Mouse (Mus musculus): ENCODE measurements around the gene Ctsr. TPM values are rescaled to one million over a fixed set of nuclear protein-coding genes. Genes with fewer than 3 reads are reported as not detected.

Ctsr gene
- not detected for polyA plus RNA-seq (2015; fragmentation: Illumina TruSeq; extraction: RNeasy Lipid Tissue Mini Kit (QIAGEN cat#74804); ENCODE audit: insufficient read depth, low replicate concordance)

DNA sequence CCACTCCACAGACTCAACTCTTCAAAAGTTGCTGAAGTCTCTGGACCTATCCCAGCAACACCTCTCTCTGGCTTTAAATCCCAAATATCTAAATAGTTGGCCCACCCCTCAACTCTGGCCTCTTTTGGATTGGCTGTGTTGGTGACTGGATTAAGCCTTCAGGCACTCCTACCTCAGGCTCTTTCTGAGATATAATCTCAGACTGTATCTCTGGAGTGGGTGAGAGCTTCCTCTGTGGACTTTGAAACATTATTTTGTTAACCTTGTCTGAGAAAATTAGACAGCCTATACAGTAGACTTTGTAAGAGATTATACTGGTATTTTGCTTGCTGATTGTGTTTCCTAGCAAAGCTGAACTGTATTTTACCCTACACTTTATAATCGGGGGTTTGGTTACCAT is at the start of gene Ctsr:
TSS of gene Ctsr (minus strand) at position 101 of the 400 bp plus-strand sequence.

DNA sequence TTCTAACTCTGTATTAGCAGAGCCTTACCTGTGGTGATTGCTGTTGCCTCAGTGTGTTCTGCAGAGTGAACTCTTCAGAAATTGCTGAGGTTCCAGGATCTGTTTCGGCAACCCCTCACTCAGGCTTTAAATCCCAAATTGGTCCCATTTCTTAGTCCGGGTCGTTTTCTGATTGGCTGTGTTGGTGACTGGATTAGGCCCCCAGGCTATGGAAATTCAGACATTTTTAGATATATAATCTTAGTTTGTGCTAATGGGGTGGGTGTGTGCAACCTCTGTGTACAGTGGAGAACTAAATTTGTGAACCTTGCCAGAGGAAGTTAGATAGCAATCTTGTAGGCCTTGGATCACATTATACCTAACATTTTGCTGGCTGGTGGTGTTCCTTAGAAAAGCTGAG is 39.3 kb upstream of the Ctsr start, which contains the start of gene Cts6:
TSS of gene Cts6 (minus strand) at position 101 of the 400 bp plus-strand sequence.

Other genes with a start within 250 kb of the Ctsr start
- gene Gm49393, start 228.7 kb downstream of the Ctsr start, polyA plus RNA-seq (2015; fragmentation: Illumina TruSeq; extraction: RNeasy Lipid Tissue Mini Kit (QIAGEN cat#74804); ENCODE audit: insufficient read depth, low replicate concordance), result 4.1 TPM
- gene Gm49391, start 227.7 kb downstream of the Ctsr start, polyA plus RNA-seq (2015; fragmentation: Illumina TruSeq; extraction: RNeasy Lipid Tissue Mini Kit (QIAGEN cat#74804); ENCODE audit: insufficient read depth, low replicate concordance), result 23.0 TPM
- gene Ctla2a, start 227.6 kb downstream of the Ctsr start, polyA plus RNA-seq (2015; fragmentation: Illumina TruSeq; extraction: RNeasy Lipid Tissue Mini Kit (QIAGEN cat#74804); ENCODE audit: insufficient read depth, low replicate concordance), result 181 TPM
- gene Tpbpa, start 222.3 kb downstream of the Ctsr start, polyA plus RNA-seq (2015; fragmentation: Illumina TruSeq; extraction: RNeasy Lipid Tissue Mini Kit (QIAGEN cat#74804); ENCODE audit: insufficient read depth, low replicate concordance), result not detected
- not detected for gene Ctsj, start 158.3 kb downstream of the Ctsr start, polyA plus RNA-seq (2015; fragmentation: Illumina TruSeq; extraction: RNeasy Lipid Tissue Mini Kit (QIAGEN cat#74804); ENCODE audit: insufficient read depth, low replicate concordance)
- not detected for gene Ctsq, start 123.6 kb downstream of the Ctsr start, polyA plus RNA-seq (2015; fragmentation: Illumina TruSeq; extraction: RNeasy Lipid Tissue Mini Kit (QIAGEN cat#74804); ENCODE audit: insufficient read depth, low replicate concordance)
- gene Cts6, start 39.2 kb upstream of the Ctsr start, polyA plus RNA-seq (2015; fragmentation: Illumina TruSeq; extraction: RNeasy Lipid Tissue Mini Kit (QIAGEN cat#74804); ENCODE audit: insufficient read depth, low replicate concordance), result not detected
- not detected for gene Cts8, start 91.1 kb upstream of the Ctsr start, polyA plus RNA-seq (2015; fragmentation: Illumina TruSeq; extraction: RNeasy Lipid Tissue Mini Kit (QIAGEN cat#74804); ENCODE audit: insufficient read depth, low replicate concordance)
- gene Gm49398, start 124.6 kb upstream of the Ctsr start, polyA plus RNA-seq (2015; fragmentation: Illumina TruSeq; extraction: RNeasy Lipid Tissue Mini Kit (QIAGEN cat#74804); ENCODE audit: insufficient read depth, low replicate concordance), result not detected
- gene Cts7, start 193.9 kb upstream of the Ctsr start, polyA plus RNA-seq (2015; fragmentation: Illumina TruSeq; extraction: RNeasy Lipid Tissue Mini Kit (QIAGEN cat#74804); ENCODE audit: insufficient read depth, low replicate concordance), result not detected

All from spleen, adult 10 weeks (tissue).